Mouse (Mus musculus) embryonic stem cell, embryonic (primary cell): ENCODE results near the gene Taf1a.
"Not testable (repeated sequence)": the region's sequence is repeated elsewhere in the genome, so short reads cannot be mapped to it uniquely, and the experiment has no call there.

Experiments
- CTCF ChIA-PET, 4 experiments: fragments of 300-600 bp in 2 of 4; fragments of 350-600 bp in 2 of 4; sonication (Branson Sonifier 250); formaldehyde crosslinking; loops; one replicate each; lab custom pipeline; 2022; ENCODE audit warnings: inconsistent platforms in 2 of 4; lab: Charles Lee
- POLR2A ChIA-PET, 4 experiments: fragments of 300-600 bp in 2 of 4; fragments of 350-600 bp in 2 of 4; sonication (Branson Sonifier 250); formaldehyde crosslinking; loops; one replicate each; lab custom pipeline; 2022; ENCODE audit warnings: antibody characterized with exemption in 4 of 4, inconsistent platforms in 1 of 4; lab: Charles Lee

Taf1a gene

GRCm38 (mm10) chr1:183378321-183378941 lies 10.3 kb upstream of the Taf1a start:
- POLR2A ChIA-PET, result interaction anchor here (0.6 to 2.3 kb wide), 6 partner anchors 9 to 1354 kb away, joined by 3 to 12 read pairs (median 4); partner anchors contain the start of genes Brox (in 1 of the 4), Hlx (in 1 of the 4), Mia3 (in 1 of the 4) and Taf1a (in 1 of the 4)

DNA sequence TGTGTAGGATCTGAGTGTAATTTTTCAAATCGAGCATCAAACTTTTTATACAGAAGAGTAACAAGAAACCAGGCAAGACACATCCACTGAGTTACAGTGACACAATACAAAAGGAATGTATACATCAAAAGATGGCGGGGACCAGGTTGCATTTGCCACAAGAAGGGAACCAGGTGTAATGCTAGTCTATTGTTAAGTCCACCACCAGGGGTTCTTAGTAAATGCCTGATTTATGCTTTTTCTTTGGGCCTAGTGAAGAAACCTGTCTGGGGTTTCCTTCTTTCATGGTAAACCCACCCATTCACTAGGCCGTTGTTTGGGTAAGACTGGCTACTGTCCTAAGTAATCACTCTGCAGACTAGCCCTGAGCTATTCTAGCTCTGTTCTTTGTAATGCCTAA lies 9.4 kb upstream of the Taf1a start:
- CTCF ChIA-PET, result interaction anchor here in 2 of 4 experiments (0.7 to 1.1 kb wide), 2 partner anchors 11 to 106 kb away, joined by 3 to 4 read pairs; no protein-coding TSS in a partner anchor
- POLR2A ChIA-PET, result interaction anchor here in 2 of 4 experiments (0.6 to 1.3 kb wide), 4 partner anchors 9 to 1358 kb away, joined by 3 to 5 read pairs (median 4); partner anchors contain the start of genes Taf1a (in 2 of the 2) and Mia3 (in 1 of the 2)

More at GRCm38 (mm10) chr1:183378321-183378941, 10.3 kb upstream of the Taf1a start:
- CTCF ChIA-PET, result interaction anchor here in 1 of 4 experiments (0.7 kb wide), 1 partner anchor 29 kb away, joined by 3 read pairs; no protein-coding TSS in a partner anchor

DNA sequence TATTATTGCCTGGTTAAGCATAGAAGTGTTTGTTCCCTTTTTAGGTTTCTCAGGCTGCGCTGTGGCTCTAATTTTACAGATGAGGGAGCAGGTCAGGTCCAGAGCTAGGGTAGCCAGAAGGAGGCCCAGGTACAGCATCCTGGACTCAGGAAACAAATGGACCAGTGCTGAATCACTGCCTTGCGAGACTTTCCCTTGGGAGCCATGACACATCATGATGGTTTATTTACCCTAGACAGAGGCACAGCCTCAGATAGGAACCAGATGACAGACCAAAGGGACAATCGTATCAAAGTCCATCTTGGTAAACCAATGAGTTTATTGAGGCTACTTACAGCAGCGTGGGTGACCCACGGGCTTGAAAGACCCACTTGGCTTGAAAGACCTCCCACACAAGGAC lies 7.0 kb upstream of the Taf1a start:
- ChIA-PET CTCF (no interaction called here), POLR2A (interaction anchor here in 1 of 4 experiments (0.7 kb wide), 1 partner anchor 887 kb away, joined by 3 read pairs; no protein-coding TSS in a partner anchor)

DNA sequence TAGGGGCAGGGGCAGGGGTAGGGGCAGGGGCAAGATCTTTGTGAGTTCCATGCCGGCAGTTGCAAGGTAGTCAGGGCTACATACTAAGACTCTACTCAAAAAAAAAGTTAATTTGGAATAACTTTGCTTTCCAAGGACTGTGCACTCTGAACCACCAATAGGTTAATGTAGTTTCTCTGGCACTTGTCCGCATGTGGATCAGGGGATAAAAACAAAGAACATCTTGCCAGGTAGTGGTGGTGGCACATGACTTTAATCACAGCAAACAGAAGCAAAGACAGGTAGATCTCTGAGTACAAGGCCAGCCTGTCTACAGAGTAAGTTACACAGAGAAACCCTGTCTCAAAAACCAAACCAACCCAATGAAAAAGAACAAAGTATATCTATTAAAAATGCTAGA lies 6.2 kb upstream of the Taf1a start:
- CTCF ChIA-PET, result no interaction called here
- POLR2A ChIA-PET, result interaction anchor here in 2 of 4 experiments (0.6 to 0.7 kb wide), 2 partner anchors 30 to 888 kb away, joined by 3 read pairs; no protein-coding TSS in a partner anchor

DNA sequence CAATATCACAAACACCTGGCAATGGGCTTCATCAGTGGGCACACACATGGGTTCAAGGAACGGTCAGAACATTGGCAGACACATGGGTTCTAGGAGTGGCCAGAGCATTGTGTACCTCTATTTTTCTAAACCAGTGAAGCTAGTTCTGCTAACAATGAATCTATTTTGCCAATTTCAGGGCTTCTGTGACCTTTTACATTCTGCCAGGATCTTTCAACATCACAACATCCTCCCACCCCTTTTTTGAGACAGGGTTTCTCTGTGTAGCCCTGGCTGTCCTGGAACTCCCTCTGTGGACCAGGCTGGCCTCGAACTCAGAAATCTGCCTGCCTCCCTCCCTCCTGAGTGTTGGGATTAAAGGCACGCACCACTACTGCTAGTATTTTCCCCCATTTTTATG lies 1.4 kb upstream of the Taf1a start:
- CTCF ChIA-PET, result not testable (repeated sequence)
- POLR2A ChIA-PET, result interaction anchor here in 2 of 4 experiments (1.6 to 2.9 kb wide), 6 partner anchors 10 to 38 kb away, joined by 3 to 12 read pairs (median 5); partner anchors contain the start of gene Mia3 (in 1 of the 2)

GRCm38 (mm10) chr1:183403396-183403795 lies 14.6 kb downstream of the Taf1a start:
- CTCF ChIA-PET, result no interaction called here
- POLR2A ChIA-PET, result interaction anchor here in 1 of 4 experiments (2.2 kb wide), 1 partner anchor 107 kb away, joined by 6 read pairs; the partner anchor contains the start of genes Aida and Brox

- ChIA-PET CTCF (no interaction called here), POLR2A (interaction anchor here in 1 of 4 experiments (0.7 to 1.5 kb wide), 2 partner anchors 9 to 25 kb away, joined by 3 to 7 read pairs; no protein-coding TSS in a partner anchor)
Observed at GRCm38 (mm10) chr1:183414081-183414727, 25.4 kb downstream of the Taf1a start.

- POLR2A ChIA-PET, result no interaction called here
- CTCF ChIA-PET, result no interaction called here
Observed at GRCm38 (mm10) chr1:183417873-183418272, 29.1 kb downstream of the Taf1a start, which contains the start of gene Hhipl2. Gene Hhipl2, plus strand, starts transcription at chr1:183418215.

DNA sequence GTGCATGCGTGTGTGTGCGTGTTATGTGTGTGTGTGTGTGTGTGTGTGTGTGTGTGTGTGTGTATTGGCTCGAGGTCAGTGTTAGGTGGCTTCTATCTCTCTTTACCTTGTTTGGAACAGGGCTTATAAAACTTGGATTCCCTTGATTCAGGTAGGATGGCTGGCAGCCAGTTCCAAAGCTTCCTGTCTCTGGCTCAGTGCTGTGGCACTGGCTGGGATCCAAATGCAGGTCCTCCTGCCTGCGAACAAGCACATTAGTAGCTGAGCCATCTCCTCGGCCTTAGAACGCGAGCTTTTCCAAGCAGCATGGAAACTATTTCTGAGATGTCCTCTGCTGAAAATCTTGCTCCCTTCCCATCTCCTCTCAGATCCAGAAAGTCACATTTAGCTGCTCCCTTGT lies 31.0 kb downstream of the Taf1a start:
- CTCF ChIA-PET, result interaction anchor here in 2 of 4 experiments (1.3 to 2.0 kb wide), 2 partner anchors 20 kb away, joined by 3 to 7 read pairs; no protein-coding TSS in a partner anchor
- POLR2A ChIA-PET, result interaction anchor here in 1 of 4 experiments (0.7 to 2.1 kb wide), 4 partner anchors 12 to 123 kb away, joined by 3 to 5 read pairs (median 4); partner anchors contain the start of gene Aida

DNA sequence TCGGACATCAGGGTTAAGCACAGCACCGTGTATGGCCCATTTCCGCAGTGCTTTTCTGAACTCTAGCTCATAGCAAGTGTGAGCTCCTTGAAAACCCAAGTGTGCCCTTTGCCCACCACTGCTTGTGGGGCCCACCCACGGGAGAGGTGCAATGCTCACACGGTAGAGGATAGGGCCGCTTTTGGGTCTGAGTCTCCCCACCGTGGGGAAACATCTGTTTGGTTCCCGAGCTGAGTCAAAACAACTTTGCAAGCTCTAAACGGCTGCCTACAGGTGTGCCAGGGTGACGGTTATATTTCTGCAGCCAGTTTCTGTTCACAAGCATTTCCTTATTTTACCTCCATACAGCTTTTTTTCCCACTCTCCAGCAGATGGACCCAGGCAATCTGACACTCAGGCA lies 31.5 kb downstream of the Taf1a start:
- POLR2A ChIA-PET, result interaction anchor here in 1 of 4 experiments (0.7 to 2.1 kb wide), 6 partner anchors 9 to 96 kb away, joined by 3 to 6 read pairs (median 4); no protein-coding TSS in a partner anchor
- CTCF ChIA-PET, result interaction anchor here (0.6 to 2.0 kb wide), 6 partner anchors 9 to 168 kb away, joined by 3 to 9 read pairs (median 3); no protein-coding TSS in a partner anchor

- POLR2A ChIA-PET, result interaction anchor here in 2 of 4 experiments (0.8 to 1.3 kb wide), 3 partner anchors 10 to 191 kb away, joined by 3 to 7 read pairs (median 3); no protein-coding TSS in a partner anchor
- CTCF ChIA-PET, result interaction anchor here in 2 of 4 experiments (0.6 to 1.6 kb wide), 10 partner anchors 14 to 181 kb away, joined by 3 to 5 read pairs (median 4); no protein-coding TSS in a partner anchor
Observed at GRCm38 (mm10) chr1:183424100-183424499, 35.3 kb downstream of the Taf1a start.

DNA sequence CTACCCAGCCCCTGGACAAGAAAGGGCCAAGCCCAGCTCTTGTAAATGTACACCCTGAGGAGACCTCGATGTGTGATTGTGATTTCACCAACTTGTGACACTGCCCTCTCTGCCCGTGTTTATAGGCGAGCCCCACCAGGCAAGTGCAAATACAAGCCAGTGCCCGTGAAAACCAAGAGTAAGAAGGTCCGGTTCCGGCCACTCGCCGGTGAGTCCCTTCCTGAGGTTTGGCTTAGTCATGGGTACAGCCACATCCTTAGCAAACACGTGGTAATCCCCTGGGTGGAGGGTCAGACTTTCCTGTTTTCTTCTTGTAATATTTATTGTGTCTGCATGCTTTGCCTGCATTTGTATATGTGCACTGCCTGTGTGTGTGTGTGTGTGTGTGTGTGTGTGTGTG lies 46.1 kb downstream of the Taf1a start:
- CTCF ChIA-PET, result interaction anchor here in 1 of 4 experiments (0.6 kb wide), 1 partner anchor 198 kb away, joined by 3 read pairs; no protein-coding TSS in a partner anchor
- POLR2A ChIA-PET, result interaction anchor here in 1 of 4 experiments (1.2 kb wide), 1 partner anchor 78 kb away, joined by 4 read pairs; no protein-coding TSS in a partner anchor

DNA sequence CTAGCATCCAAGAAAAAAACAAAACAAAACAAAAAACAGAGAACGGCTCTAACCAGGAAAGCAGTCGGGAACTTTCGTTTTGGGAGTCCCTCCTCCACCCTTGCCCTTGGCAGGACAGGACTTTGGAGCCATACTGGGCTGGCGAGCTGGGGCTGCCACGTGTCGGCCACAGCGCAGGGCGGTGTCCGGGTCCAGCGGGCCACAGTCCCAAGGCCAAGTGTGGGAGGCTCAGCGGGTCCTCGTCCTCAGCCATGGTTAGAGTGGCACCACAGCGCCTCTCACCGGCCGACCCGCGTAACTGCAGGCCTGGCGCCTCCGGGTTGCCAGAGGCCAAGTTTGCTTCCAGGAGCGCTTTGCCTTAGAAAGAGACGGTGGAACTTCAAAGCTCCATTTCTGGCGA lies 50.3 kb downstream of the Taf1a start:
- ChIA-PET POLR2A (interaction anchor here in 2 of 4 experiments (0.6 to 1.6 kb wide), 3 partner anchors 25 to 89 kb away, joined by 3 to 5 read pairs (median 3); no protein-coding TSS in a partner anchor), CTCF (interaction anchor here (0.5 to 4.5 kb wide), 18 partner anchors 9 to 1176 kb away, joined by 3 to 32 read pairs (median 3); no protein-coding TSS in a partner anchor)

DNA sequence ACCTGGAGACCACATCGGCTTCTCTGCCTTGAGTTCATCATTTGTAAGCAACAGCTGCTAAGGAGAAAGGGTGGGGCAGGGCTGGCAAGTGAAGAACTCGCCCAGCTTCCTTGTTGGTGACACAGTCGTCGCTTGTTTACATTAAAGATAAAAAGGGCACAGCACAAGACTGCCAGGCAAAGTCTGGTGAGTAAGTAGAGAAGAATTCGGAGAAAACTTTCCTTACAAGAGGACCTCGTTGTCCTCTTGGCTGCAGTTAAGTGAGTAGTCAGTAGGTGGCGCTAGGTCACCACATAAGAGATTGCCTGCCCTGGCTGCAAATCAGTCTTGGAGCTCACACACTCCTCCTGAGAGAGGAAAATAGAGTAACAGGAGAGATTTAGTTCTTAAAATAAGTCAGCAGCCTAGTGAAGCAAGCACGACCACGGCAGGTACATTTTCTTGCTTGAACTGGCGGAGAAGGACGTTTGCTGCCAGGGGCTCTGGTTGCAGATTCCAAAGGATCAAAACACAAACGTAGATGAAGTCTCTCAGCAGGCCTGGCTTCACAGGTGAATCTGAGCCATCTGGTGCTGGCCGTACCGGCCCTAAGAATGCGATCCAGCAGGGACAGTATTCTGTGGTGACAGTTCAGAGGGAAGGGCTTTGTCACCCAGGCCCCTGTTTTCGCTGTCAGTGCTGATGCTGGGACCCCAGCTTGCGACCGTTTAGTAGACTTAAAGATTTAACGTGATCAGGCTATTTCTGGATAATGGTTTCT lies 53.4 kb downstream of the Taf1a start:
- ChIA-PET POLR2A (interaction anchor here in 1 of 4 experiments (0.6 kb wide), 1 partner anchor 537 kb away, joined by 3 read pairs; no protein-coding TSS in a partner anchor), CTCF (interaction anchor here (0.5 to 4.5 kb wide), 40 partner anchors 9 to 1366 kb away, joined by 3 to 32 read pairs (median 3); partner anchors contain the start of gene Hlx (in 1 of the 4))

- ChIA-PET POLR2A (interaction anchor here in 1 of 4 experiments (0.7 kb wide), 1 partner anchor 215 kb away, joined by 7 read pairs; no protein-coding TSS in a partner anchor), CTCF (interaction anchor here in 1 of 4 experiments (1.0 kb wide), 1 partner anchor 12 kb away, joined by 3 read pairs; no protein-coding TSS in a partner anchor)
Observed at GRCm38 (mm10) chr1:183453066-183453465, 64.3 kb downstream of the Taf1a start.
